Mouse (Mus musculus): ENCODE results near the gene Mlx. TPM values are rescaled to one million over a fixed set of nuclear protein-coding genes. Genes with fewer than 3 reads are reported as not detected.

The Mlx gene
- 44.1 and 50.5 TPM in 2 replicates for polyA plus RNA-seq (2015; fragmentation: Nextera tagmentation; extraction: Ambion mirVana)

- no peaks in the 10 kb centered on the region for H3K27me3 ChIP-seq
- peak within 1 kb of the TSS; percentile 85 for H3K9ac ChIP-seq
- H3K4me1 ChIP-seq, result peaks cover 36% of the 10 kb centered on the region
- peak within 1 kb of the TSS; percentile 83 for H3K4me3 ChIP-seq
- ATAC-seq (ENCODE audit: low FRiP score, low read depth), result peak; percentile 85
- 1% methylated on average over 52 of the region's 52 CpGs for WGBS
- peak within 1 kb of the TSS; percentile 97 for H3K4me2 ChIP-seq (replicated peaks)
- peak within 1 kb of the TSS; percentile 82 for H3K27ac ChIP-seq
- no peaks in the 10 kb centered on the region for H3K9me3 ChIP-seq
- peaks cover 51% of the 10 kb centered on the region for H3K36me3 ChIP-seq
These were observed at the start of gene Mlx for GRCm38 (mm10) chr11:101086756-101087681. Mlx (plus strand) TSS chr11:101087277.

- no peaks in the 10 kb centered on the region for H3K4me1 ChIP-seq
- no peak overlapping the region for H3K4me2 ChIP-seq (replicated peaks)
- no peak overlapping the region for H3K4me3 ChIP-seq
- H3K9me3 ChIP-seq, result no peaks in the 10 kb centered on the region
- 81% methylated on average over 10 of the region's 10 CpGs for WGBS
- no peak for ATAC-seq (ENCODE audit: low FRiP score, low read depth)
- no peak overlapping the region for H3K9ac ChIP-seq
- no peaks in the 10 kb centered on the region for H3K27me3 ChIP-seq
- H3K27ac ChIP-seq, result no peak overlapping the region
- peaks cover 89% of the 10 kb centered on the region for H3K36me3 ChIP-seq
These were observed 49.3 kb upstream of the Mlx start for GRCm38 (mm10) chr11:101037795-101038194.

- no peaks in the 10 kb centered on the region for H3K9me3 ChIP-seq
- ATAC-seq (ENCODE audit: low FRiP score, low read depth), result no peak
- WGBS, result 91% methylated on average over 4 of the region's 4 CpGs
- no peak overlapping the region for H3K4me2 ChIP-seq (replicated peaks)
- no peak overlapping the region for H3K9ac ChIP-seq
- H3K4me3 ChIP-seq, result no peak overlapping the region
- peaks cover 96% of the 10 kb centered on the region for H3K36me3 ChIP-seq
- H3K27me3 ChIP-seq, result no peaks in the 10 kb centered on the region
- no peak overlapping the region for H3K27ac ChIP-seq
- no peaks in the 10 kb centered on the region for H3K4me1 ChIP-seq
These were observed 41.3 kb upstream of the Mlx start for GRCm38 (mm10) chr11:101045826-101046225.

- WGBS, result 83% methylated on average over 9 of the region's 9 CpGs
- ATAC-seq (ENCODE audit: low FRiP score, low read depth), result no peak
- H3K4me1 ChIP-seq, result no peaks in the 10 kb centered on the region
These were observed 40.6 kb upstream of the Mlx start for GRCm38 (mm10) chr11:101046440-101046839.

GRCm38 (mm10) chr11:101047502-101047901, 39.6 kb upstream of the Mlx start:
- no peak overlapping the region for H3K27ac ChIP-seq
- peaks cover 94% of the 10 kb centered on the region for H3K36me3 ChIP-seq
- no peaks in the 10 kb centered on the region for H3K27me3 ChIP-seq
- H3K4me1 ChIP-seq, result no peaks in the 10 kb centered on the region
- no peak overlapping the region for H3K9ac ChIP-seq
- H3K4me2 ChIP-seq (replicated peaks), result no peak overlapping the region
- no peak overlapping the region for H3K4me3 ChIP-seq
- H3K9me3 ChIP-seq, result no peaks in the 10 kb centered on the region
- no peak for ATAC-seq (ENCODE audit: low FRiP score, low read depth)
- 84% methylated on average over 3 of the region's 3 CpGs for WGBS

More at GRCm38 (mm10) chr11:101046440-101046839, 40.6 kb upstream of the Mlx start:
- Histone ChIP-seq H3K9ac (no peak overlapping the region), H3K9me3 (no peaks in the 10 kb centered on the region), H3K27ac (no peak overlapping the region), H3K4me2 (replicated peaks) (no peak overlapping the region), H3K4me3 (no peak overlapping the region), H3K27me3 (no peaks in the 10 kb centered on the region), H3K36me3 (peaks cover 94% of the 10 kb centered on the region)

- Histone ChIP-seq H3K4me2 (replicated peaks) (no peak overlapping the region), H3K9ac (no peak overlapping the region), H3K4me1 (no peaks in the 10 kb centered on the region), H3K27ac (no peak overlapping the region), H3K4me3 (no peak overlapping the region), H3K27me3 (no peaks in the 10 kb centered on the region), H3K9me3 (no peaks in the 10 kb centered on the region), H3K36me3 (peaks cover 85% of the 10 kb centered on the region)
- no peak for ATAC-seq (ENCODE audit: low FRiP score, low read depth)
- WGBS, result 95% methylated on average over 9 of the region's 9 CpGs
These were observed 36.7 kb upstream of the Mlx start for GRCm38 (mm10) chr11:101050359-101050758.

GRCm38 (mm10) chr11:101051051-101051493, 36.0 kb upstream of the Mlx start:
- H3K4me3 ChIP-seq, result no peak overlapping the region
- H3K27me3 ChIP-seq, result no peaks in the 10 kb centered on the region
- peaks cover 83% of the 10 kb centered on the region for H3K36me3 ChIP-seq
- H3K4me1 ChIP-seq, result no peaks in the 10 kb centered on the region
- H3K9ac ChIP-seq, result no peak overlapping the region
- 90% methylated on average over 6 of the region's 6 CpGs for WGBS
- no peaks in the 10 kb centered on the region for H3K9me3 ChIP-seq
- no peak overlapping the region for H3K27ac ChIP-seq
- ATAC-seq (ENCODE audit: low FRiP score, low read depth), result no peak
- H3K4me2 ChIP-seq (replicated peaks), result no peak overlapping the region

- peaks cover 80% of the 10 kb centered on the region for H3K36me3 ChIP-seq
- 83% methylated on average over 8 of the region's 8 CpGs for WGBS
- no peaks in the 10 kb centered on the region for H3K4me1 ChIP-seq
- no peak overlapping the region for H3K4me2 ChIP-seq (replicated peaks)
- H3K9me3 ChIP-seq, result no peaks in the 10 kb centered on the region
- no peak overlapping the region for H3K4me3 ChIP-seq
- H3K9ac ChIP-seq, result no peak overlapping the region
- H3K27me3 ChIP-seq, result no peaks in the 10 kb centered on the region
- no peak for ATAC-seq (ENCODE audit: low FRiP score, low read depth)
- no peak overlapping the region for H3K27ac ChIP-seq
These were observed 35.5 kb upstream of the Mlx start for GRCm38 (mm10) chr11:101051617-101052016.

- 88% methylated on average over 10 of the region's 10 CpGs for WGBS
- no peak for ATAC-seq (ENCODE audit: low FRiP score, low read depth)
These were observed 34.2 kb upstream of the Mlx start for GRCm38 (mm10) chr11:101052751-101053473.

GRCm38 (mm10) chr11:101053974-101054373, 33.1 kb upstream of the Mlx start:
- H3K4me1 ChIP-seq, result 0 out of 2 replicates have a peak, but pooled peaks cover 4% of the 10 kb centered on the region
- ATAC-seq (ENCODE audit: low FRiP score, low read depth), result no peak
- no peak overlapping the region for H3K9ac ChIP-seq
- no peak overlapping the region for H3K27ac ChIP-seq
- 92% methylated on average over 1 of the region's 1 CpGs for WGBS
- H3K4me2 ChIP-seq (replicated peaks), result no peak overlapping the region
- H3K36me3 ChIP-seq, result peaks cover 66% of the 10 kb centered on the region
- no peaks in the 10 kb centered on the region for H3K9me3 ChIP-seq
- H3K27me3 ChIP-seq, result no peaks in the 10 kb centered on the region
- no peak overlapping the region for H3K4me3 ChIP-seq

More at GRCm38 (mm10) chr11:101052751-101053473, 34.2 kb upstream of the Mlx start:
- Histone ChIP-seq H3K27ac (no peak overlapping the region), H3K27me3 (no peaks in the 10 kb centered on the region), H3K9me3 (no peaks in the 10 kb centered on the region), H3K4me2 (replicated peaks) (no peak overlapping the region), H3K36me3 (peaks cover 77% of the 10 kb centered on the region), H3K4me1 (no peaks in the 10 kb centered on the region), H3K9ac (peak overlapping the region; percentile 9; the same call in 1 of the 2 replicates), H3K4me3 (no peak overlapping the region)

GRCm38 (mm10) chr11:101055418-101055817, 31.7 kb upstream of the Mlx start:
- Histone ChIP-seq H3K4me2 (replicated peaks) (no peak overlapping the region), H3K4me3 (no peak overlapping the region), H3K27ac (no peak overlapping the region), H3K4me1 (peaks cover 7% of the 10 kb centered on the region; the same call in 1 of the 2 replicates), H3K9me3 (no peaks in the 10 kb centered on the region), H3K27me3 (no peaks in the 10 kb centered on the region), H3K9ac (no peak overlapping the region), H3K36me3 (peaks cover 52% of the 10 kb centered on the region)
- WGBS, result 89% methylated on average over 14 of the region's 14 CpGs
- no peak for ATAC-seq (ENCODE audit: low FRiP score, low read depth)

- Histone ChIP-seq H3K27ac (no peak overlapping the region), H3K4me1 (peaks cover 9% of the 10 kb centered on the region; the same call in 1 of the 2 replicates), H3K36me3 (peaks cover 48% of the 10 kb centered on the region), H3K4me3 (no peak overlapping the region), H3K27me3 (no peaks in the 10 kb centered on the region), H3K4me2 (replicated peaks) (no peak overlapping the region), H3K9ac (0 out of 2 replicates have a peak overlapping the region, but pooled peaks have one; percentile 4), H3K9me3 (no peaks in the 10 kb centered on the region)
- ATAC-seq (ENCODE audit: low FRiP score, low read depth), result no peak
- 46% methylated on average over 8 of the region's 8 CpGs for WGBS
These were observed 30.2 kb upstream of the Mlx start for GRCm38 (mm10) chr11:101056885-101057284.
